Mouse (Mus musculus): ENCODE data around the gene Slc12a8. TPM values are rescaled to one million over a fixed set of nuclear protein-coding genes. Genes with fewer than 3 reads are reported as not detected.

Slc12a8 gene
- total RNA-seq, 4 experiments from 2014 or later = 0.10 to 0.32 (median 0.22) TPM

DNA sequence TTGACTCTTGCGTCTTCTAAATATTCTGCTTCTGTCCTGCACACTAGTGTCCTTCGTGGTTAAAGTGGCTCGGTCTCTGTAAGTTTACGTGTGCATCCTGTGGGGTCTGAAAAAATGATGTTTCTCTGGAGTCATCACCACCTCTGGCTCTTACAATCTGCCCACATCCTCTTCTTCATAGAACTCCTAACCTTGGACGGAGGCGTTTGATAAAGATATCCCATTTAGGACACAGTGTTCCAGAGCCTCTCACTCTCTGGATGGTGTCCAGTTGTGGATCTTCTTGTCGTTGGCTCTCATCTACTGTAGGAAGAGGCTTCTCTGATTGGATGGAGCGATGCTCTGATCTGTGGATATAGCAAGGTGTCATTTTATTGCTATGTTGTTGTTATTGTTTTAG, 65.4 kb downstream of the Slc12a8 start:
- DNase-seq (ENCODE audit: low spot score in 2 of 2) = no peak

GRCm38 (mm10) chr16:33583333-33583732, 66.2 kb downstream of the Slc12a8 start:
- DNase-seq (ENCODE audit: low spot score in 2 of 2) = no peak

DNA sequence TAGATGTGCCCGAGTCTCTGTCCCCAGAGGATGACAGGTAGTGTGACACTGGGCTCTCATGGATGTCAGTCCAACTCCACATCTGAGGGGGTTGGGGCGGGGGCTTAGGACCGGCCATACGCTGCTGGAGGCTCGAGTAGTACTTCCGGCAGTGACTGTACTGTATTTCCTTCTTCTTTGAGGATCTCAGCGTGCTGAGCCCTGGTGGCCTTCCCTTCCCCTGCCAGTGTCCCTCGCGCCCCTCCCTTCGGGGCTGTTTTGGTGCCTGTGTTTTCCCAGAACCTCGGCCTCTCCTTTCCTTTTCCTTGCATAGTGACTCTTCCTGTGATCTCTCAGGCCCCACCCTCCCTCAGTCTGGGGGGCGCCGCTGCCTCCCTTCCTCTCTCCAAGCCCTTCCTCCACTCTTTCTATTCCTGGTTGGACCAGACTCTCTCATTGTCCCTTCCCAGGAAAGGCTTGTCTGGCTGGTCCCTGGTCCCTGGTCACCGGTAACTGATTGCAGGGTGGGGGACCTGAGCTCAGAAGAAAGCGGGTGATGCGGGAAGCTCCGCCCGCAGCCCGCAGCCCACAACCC, 66.8 kb downstream of the Slc12a8 start:
- DNase-seq (ENCODE audit: low spot score in 2 of 2) = no peak

GRCm38 (mm10) chr16:33584455-33585082, 67.4 kb downstream of the Slc12a8 start:
- DNase-seq (ENCODE audit: low spot score in 2 of 2) = no peak

DNA sequence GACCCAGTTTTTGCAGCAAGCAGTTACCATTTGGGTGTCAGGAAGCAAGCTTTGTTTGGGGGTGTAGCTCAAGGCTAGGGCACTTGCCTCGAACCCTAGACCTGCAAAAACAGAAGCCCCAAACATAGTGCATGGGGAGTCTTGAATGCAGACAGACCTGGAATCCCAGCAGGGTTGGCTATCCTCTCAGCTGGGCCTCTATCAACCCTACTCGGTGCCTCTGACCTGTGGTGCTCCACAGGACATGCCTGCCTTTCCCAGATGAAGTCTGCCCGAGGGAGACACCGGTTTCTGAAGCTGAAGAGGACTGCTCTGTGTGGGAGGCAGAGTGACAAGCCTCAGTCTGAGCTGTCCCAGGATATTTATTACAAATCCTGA, 67.9 kb downstream of the Slc12a8 start:
- no peak for DNase-seq (ENCODE audit: low spot score in 2 of 2)

- peak; percentile 56 to 75 for DNase-seq (ENCODE audit: low spot score in 2 of 2)
Measured at GRCm38 (mm10) chr16:33587283-33588127, 70.4 kb downstream of the Slc12a8 start.

- DNase-seq (ENCODE audit: low spot score in 2 of 2) = no peak
Measured at GRCm38 (mm10) chr16:33588845-33589244, 71.7 kb downstream of the Slc12a8 start.

- DNase-seq (ENCODE audit: low spot score in 2 of 2) = no peak
Measured at GRCm38 (mm10) chr16:33590438-33590837, 73.3 kb downstream of the Slc12a8 start.

DNA sequence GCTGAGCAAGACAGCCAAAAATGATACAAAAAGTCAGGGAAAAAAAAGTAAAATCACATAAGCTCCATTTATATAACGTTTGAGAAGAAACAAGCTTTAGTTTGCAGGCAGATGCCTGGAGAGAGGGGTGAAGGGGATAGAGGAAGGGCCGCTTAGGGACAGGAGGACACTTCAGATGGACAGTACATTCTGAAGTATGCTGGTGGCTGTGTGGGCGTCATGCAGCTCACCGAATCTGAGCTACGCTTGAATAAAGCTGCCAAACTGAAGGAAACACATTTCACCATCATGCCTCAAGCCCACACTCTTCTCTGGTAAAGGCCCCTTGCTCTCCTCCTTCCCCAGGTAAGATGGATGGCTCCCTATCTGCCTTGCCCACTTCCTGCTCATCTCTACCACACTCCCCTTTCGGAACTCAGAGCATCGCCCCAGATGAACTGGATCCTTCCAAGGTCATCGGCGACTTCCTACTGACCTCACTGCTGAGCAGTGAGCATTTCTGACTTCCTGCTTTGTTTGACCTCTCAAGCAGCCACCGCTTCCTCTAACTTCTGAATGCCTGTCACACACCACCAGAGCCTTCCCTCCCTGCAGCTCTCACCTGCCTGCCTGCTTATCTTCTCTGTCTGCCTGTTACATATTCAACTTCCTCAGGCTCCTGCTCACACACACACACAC, 74.4 kb downstream of the Slc12a8 start:
- no peak for DNase-seq (ENCODE audit: low spot score in 2 of 2)

DNA sequence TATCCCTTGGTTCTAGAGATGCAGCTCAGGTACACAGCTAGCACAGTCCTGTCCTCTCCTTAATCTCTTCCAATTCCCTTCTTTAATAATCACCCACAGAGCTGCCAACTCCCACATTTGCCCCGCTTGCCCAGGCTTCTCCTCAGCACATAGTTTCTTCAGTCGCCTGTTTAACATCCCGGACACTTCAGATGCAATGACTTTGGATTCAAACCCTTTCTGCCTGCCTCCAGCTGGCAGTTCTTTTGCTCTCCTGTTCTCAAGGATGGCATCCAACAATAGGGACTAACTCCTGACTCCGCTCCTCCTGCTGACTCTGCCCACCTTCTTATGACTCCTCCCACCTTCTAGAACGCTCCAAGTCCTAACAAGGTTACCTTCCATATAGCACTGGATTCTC, 75.2 kb downstream of the Slc12a8 start:
- DNase-seq (ENCODE audit: low spot score in 2 of 2) = no peak

DNA sequence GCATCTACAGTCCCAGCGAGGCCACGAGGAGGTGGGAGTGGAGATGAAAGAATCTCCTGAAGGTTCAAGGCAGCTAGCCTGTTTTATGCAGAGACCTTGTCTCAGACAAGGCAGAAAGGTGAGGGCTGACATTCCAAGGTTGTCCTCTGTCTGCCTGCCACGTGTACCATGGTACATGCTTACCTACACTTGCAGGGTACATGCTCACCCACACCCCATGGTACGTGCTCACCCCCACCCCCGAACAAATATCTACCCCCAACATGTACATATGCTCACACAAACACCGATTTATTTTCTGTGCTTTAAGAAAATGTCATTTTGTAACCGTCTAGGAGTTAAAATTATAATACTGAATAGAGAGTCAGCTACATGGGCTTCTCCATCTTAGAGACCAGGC, 76.3 kb downstream of the Slc12a8 start:
- no peak for DNase-seq (ENCODE audit: low spot score in 2 of 2)

- DNase-seq (ENCODE audit: low spot score in 2 of 2) = peak; percentile 27 to 29
Measured at GRCm38 (mm10) chr16:33594037-33594771, 77.1 kb downstream of the Slc12a8 start.

DNA sequence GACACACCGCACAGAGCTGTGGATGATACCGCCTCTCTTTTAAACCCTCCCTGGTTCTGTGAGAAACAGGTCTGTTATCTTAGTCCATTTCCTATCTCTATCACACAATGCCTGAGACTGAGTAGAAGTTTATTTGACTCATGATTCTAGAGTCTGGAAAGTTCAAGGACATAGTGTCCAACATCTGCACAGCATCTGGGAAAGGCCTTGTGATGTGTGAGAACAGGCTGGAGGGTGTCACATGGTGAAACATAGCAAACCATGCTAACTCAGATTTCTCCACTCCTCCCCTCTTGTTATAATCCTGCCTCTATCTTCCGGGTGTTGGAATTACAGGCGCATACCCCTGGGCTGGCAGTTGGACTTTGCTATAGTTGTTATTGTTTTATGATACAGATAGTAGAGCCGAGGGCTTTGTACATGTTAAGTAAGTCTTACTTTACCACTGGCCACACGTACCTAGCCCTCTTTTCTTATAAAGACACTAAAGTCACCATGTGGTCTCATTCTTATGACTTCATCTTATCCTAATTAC, 78.2 kb downstream of the Slc12a8 start:
- DNase-seq (ENCODE audit: low spot score in 2 of 2) = no peak

- DNase-seq (ENCODE audit: low spot score in 2 of 2) = no peak
Measured at GRCm38 (mm10) chr16:33596213-33596612, 79.1 kb downstream of the Slc12a8 start.

DNA sequence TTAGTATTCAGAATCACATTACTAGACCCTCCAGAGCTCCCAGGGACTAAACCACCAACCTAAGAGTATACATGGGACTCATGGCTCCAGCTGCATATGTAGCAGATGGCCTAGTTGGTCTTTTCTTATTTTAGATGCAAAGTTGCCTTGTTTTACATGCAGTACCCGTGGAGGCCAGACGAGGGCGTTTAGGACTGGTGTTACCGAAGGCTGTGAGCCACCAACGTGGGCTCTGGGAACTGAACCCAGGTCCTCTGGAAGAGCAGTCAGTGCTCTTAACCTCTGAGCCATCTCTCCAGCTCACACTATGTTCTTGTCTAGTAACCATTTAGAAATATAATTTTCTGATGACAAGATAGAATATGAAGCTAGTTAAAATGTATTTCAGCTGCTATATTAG, 83.1 kb downstream of the Slc12a8 start:
- no peak for DNase-seq (ENCODE audit: low spot score in 2 of 2)

- no peak for DNase-seq (ENCODE audit: low spot score in 2 of 2)
Measured at GRCm38 (mm10) chr16:33601299-33601698, 84.2 kb downstream of the Slc12a8 start.

GRCm38 (mm10) chr16:33605647-33606596, 88.8 kb downstream of the Slc12a8 start:
- DNase-seq (ENCODE audit: low spot score in 2 of 2) = no peak

DNA sequence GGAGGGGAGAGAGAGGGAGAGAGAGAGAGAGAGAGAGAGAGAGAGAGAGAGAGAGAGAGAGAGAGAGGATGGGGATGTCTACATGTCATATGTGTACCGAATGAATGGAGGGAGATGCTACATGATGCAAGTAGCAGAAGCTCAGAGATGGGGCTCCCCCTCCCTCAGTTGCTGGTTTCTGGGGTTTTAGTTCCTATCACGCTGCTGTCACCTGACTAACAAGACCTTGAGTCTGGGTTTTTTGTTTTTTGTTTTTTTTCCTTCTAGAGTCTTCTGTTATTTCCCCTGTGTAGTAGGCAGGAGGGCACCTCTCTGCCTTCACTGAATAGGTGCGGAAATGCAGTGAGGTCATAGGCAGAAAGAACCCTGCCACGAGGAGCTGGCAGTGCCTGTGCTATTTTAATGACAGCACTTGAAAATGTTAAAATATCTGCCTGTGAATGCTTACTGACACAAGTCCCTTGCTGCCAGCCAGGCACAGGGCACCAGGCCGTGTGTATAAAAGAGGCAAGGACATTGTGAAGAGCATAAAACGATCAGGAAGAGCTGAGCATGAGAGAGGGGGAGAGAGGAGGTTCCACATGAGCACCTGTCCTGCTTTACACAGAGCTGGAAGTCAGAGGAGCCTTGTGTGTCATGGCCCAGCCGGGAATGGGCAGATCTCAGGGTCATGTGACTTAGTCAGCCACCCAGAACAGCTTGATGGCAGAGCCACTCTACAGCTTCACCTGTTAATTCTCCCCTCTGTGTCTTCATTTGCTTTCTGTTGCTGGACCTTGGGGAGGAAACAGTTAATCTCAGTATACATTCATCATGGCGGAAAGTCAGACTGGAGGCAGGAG, 89.8 kb downstream of the Slc12a8 start:
- no peak for DNase-seq (ENCODE audit: low spot score in 2 of 2)

DNA sequence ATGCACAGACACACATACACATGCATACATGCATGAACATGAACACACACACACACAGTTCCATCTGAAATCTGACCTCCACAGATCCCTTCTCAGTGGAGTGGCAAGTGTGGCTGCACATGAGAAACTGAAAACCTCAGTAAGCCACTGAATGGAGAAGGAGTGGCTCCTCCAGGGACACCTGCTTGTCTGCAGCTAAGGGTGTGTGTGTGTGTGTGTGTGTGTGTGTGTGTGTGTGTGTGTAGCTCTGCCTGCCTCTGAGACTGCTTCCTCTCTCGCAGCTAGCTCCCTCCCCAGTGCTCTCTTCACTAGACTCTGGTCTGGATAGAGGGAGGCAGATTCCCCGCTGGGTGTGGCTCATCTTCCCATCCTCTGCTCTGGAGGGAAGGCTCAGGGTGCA, 92.4 kb downstream of the Slc12a8 start:
- no peak for DNase-seq (ENCODE audit: low spot score in 2 of 2)
